Mouse (Mus musculus): ENCODE measurements at regions not wholly inside any gene's neighbourhood (a gene's known extent, or its start where the extent isn't known, plus 50 kb on each side); places are given as distances from the start of the nearest gene placed in this dataset.

- TF ChIP-seq CTCF (IDR thresholded peaks at IDR 0.05; ENCODE audit: low read depth) = no peak
- TF ChIP-seq EP300 (IDR thresholded peaks at IDR 0.05; ENCODE audit: low read depth) = no peak
Measured at GRCm38 (mm10) chr1:119259455-119259854, 162.6 kb downstream of the Inhbb start.

All from heart, postnatal 0 days (tissue).